Mouse (Mus musculus): ENCODE measurements around the gene Apba1. TPM values are rescaled to one million over a fixed set of nuclear protein-coding genes. Genes with fewer than 3 reads are reported as not detected.

Gene Apba1
- 0.11 and 0.16 TPM in 2 replicates for polyA plus RNA-seq (2012; rRNA removed)

DNA sequence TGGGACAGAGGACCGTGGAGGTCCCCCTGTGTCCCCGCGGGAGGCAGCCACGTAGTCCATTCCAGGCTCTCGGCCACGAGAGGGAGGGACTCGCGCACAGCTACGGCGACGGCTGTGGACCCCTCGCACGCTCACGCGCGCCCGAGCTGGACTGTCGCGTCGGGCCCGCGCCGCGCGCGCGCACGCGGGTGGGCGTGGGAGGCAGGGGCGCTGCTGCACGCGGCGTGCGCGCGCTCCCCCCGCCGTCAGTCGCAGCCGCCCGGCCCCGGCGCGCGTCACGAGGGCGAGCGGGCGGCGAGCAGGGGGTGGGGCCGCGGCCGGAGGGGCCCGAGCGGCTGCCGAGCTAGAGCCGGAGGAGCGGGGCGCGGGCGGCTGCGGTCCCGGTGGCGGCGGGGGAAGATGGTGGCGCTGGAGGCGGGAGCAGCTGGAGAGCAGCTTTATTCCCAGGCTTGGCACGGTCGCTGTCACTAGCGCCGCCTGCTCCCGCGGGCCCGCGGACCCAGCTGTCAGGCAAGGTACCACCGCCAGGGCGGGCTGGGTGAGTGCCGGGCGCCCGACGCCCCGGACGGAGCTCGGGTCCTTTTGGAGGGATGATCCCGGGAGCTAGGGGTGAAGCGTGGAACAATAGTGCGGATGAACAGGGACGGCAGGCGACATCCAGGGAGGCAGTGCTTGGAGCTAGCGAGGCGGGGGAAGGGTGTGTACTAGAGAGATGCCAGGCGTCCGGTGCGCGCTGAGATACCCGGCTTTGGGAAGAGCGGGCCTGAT lies at the start of gene Apba1:
TSS of gene Apba1 (plus strand) at position 334 of the 768 bp plus-strand sequence.

Other genes with a start within 250 kb of the Apba1 start
- not detected in 2 replicates for gene 1700028P14Rik, start 106.1 kb upstream of the Apba1 start, polyA plus RNA-seq (2012; rRNA removed)
- gene Ptar1, start 71.5 kb upstream of the Apba1 start, polyA plus RNA-seq (2012; rRNA removed): 1.4 and 1.6 TPM in 2 replicates

Measured in liver, embryonic 18 days (tissue).